ENCODE assay signal across 15 mouse cellular contexts in the genomic region with DNA sequence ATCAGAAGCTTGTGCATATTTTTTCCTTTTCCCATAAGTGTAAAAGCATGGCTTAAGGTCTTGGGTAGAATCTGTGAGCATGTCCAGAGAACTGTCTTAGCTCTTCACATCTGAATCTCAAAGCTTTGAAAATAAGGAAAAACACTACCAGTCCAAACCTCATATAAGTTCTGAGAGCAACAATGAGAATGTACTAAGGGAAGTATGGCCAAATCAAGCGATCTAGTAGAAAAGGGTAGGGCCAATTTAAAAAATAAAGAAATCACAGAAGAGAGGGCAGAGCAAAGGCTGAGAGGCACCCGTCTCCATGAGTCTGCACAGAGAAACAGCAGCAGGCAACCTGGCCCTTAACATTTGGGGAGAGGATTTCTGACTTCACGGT.
DNase-seq lines count a peak whose midpoint lies in the region; ATAC-seq and TF ChIP-seq lines count a peak whose summit lies in the region.
"Had no signal": no experiment of that assay in that cellular context is flagged by ENCODE, and none has a peak within 500 bp of the region (broad histone marks: within the 10 kb centered on the region; RNA-seq: fewer than 3 reads in every experiment).

No protein-coding gene starts in this region.

- no peak for TF ChIP-seq CTCF in left cerebral cortex, adult 2 months (IDR thresholded peaks at IDR 0.05)
- no peak for TF ChIP-seq CTCF in forebrain, postnatal 0 days (IDR thresholded peaks at IDR 0.05; ENCODE audit: low read depth)

- intact Hi-C loops in left cerebral cortex, adult 2 months (cut with DNase I), result loop anchor here (2.0 kb wide), 1 partner anchor 698 kb away; no protein-coding TSS in a partner anchor
- intact Hi-C loops in left cerebral cortex, postnatal 10 days (cut with DNase I), result no loop called here

- no peaks in the 10 kb centered on the region for H3K9me3 ChIP-seq in forebrain, postnatal 0 days (ENCODE audit: low read length)
- no peaks in the 10 kb centered on the region for H3K9me3 ChIP-seq in midbrain, embryonic 11.5 days (ENCODE audit: control insufficient read depth, low read length)
- no peaks in the 10 kb centered on the region for H3K9me3 ChIP-seq in neural tube, embryonic 15.5 days (replicated peaks)

- DNase-seq in left cerebral cortex, adult 2 months (ENCODE audit: extremely low spot score in 1 of 2, low spot score in 2 of 2), result no peak
- no peak for DNase-seq in left cerebral cortex, adult 9 months (ENCODE audit: low spot score in 2 of 2)
- peak; percentile 57 for DNase-seq in forebrain, postnatal 0 days
- peak; percentile 87 for DNase-seq in midbrain, embryonic 11.5 days (ENCODE audit: low spot score, missing footprints)
- DNase-seq in heart, postnatal 4 days, result no peak
- no peak for DNase-seq in right cerebral cortex, postnatal 14 days
- no peak for DNase-seq in left cerebral cortex, postnatal 10 days (ENCODE audit: extremely low spot score in 1 of 2, low spot score in 2 of 2)
- DNase-seq: adrenal gland, postnatal 10 days; kidney, postnatal 14 days; lung, adult 18-20 months; thymus, adult 2 months had no signal

- H3K9ac ChIP-seq in forebrain, postnatal 0 days, result peak overlapping the region; percentile 60
- H3K9ac ChIP-seq in midbrain, embryonic 11.5 days (ENCODE audit: low read length), result peak overlapping the region; percentile 21
- H3K9ac ChIP-seq in neural tube, embryonic 15.5 days (replicated peaks), result peak overlapping the region; percentile 12

- ATAC-seq in forebrain, postnatal 0 days, result no peak
- ATAC-seq in midbrain, embryonic 11.5 days (ENCODE audit: low FRiP score), result no peak
- ATAC-seq in neural tube, embryonic 15.5 days (ENCODE audit: low FRiP score), result no peak
- ATAC-seq: intestine, postnatal 0 days had no signal

- no peaks in the 10 kb centered on the region for H3K36me3 ChIP-seq in forebrain, postnatal 0 days (ENCODE audit: insufficient read depth)
- H3K36me3 ChIP-seq in midbrain, embryonic 11.5 days (ENCODE audit: control insufficient read depth, insufficient read depth, low read length), result no peaks in the 10 kb centered on the region
- no peaks in the 10 kb centered on the region for H3K36me3 ChIP-seq in neural tube, embryonic 15.5 days

- peak overlapping the region; percentile 44 for H3K4me2 ChIP-seq in forebrain, postnatal 0 days (ENCODE audit: low read depth)
- H3K4me2 ChIP-seq in midbrain, embryonic 11.5 days, result peak overlapping the region; percentile 29; the same call in 1 of the 2 replicates
- peak overlapping the region; percentile 58 for H3K4me2 ChIP-seq in neural tube, embryonic 15.5 days

- H3K4me1 ChIP-seq in forebrain, postnatal 0 days (ENCODE audit: insufficient read depth), result peaks cover 25% of the 10 kb centered on the region
- H3K4me1 ChIP-seq in midbrain, embryonic 11.5 days (ENCODE audit: control insufficient read depth, insufficient read depth, low read length), result peaks cover 51% of the 10 kb centered on the region
- H3K4me1 ChIP-seq in neural tube, embryonic 15.5 days, result peaks cover 26% of the 10 kb centered on the region

- no peak overlapping the region for H3K4me3 ChIP-seq in left cerebral cortex, adult 2 months
- peak overlapping the region; percentile 10; the same call in 1 of the 2 replicates for H3K4me3 ChIP-seq in forebrain, postnatal 0 days (ENCODE audit: low read depth, low read length)
- H3K4me3 ChIP-seq in midbrain, embryonic 11.5 days (ENCODE audit: low read depth, low read length), result no peak overlapping the region
- H3K4me3 ChIP-seq in neural tube, embryonic 15.5 days (replicated peaks), result peak overlapping the region; percentile 19
- H3K4me3 ChIP-seq: myocyte had no signal

- peak overlapping the region; percentile 91 for H3K27ac ChIP-seq in left cerebral cortex, adult 2 months
- peak overlapping the region; percentile 96 for H3K27ac ChIP-seq in forebrain, postnatal 0 days (ENCODE audit: low read depth, low read length)
- H3K27ac ChIP-seq in midbrain, embryonic 11.5 days (ENCODE audit: low read depth, low read length), result peak overlapping the region; percentile 96
- H3K27ac ChIP-seq in neural tube, embryonic 15.5 days (replicated peaks), result peak overlapping the region; percentile 92
- H3K27ac ChIP-seq: macrophage had no signal

- H3K27me3 ChIP-seq in forebrain, postnatal 0 days (ENCODE audit: insufficient read depth, low read length), result no peaks in the 10 kb centered on the region
- no peaks in the 10 kb centered on the region for H3K27me3 ChIP-seq in midbrain, embryonic 11.5 days (ENCODE audit: control insufficient read depth, insufficient read depth, low read length)
- no peaks in the 10 kb centered on the region for H3K27me3 ChIP-seq in neural tube, embryonic 15.5 days (replicated peaks)

- WGBS in forebrain, postnatal 0 days, result 5% methylated on average over 3 of the region's 3 CpGs
- WGBS in midbrain, embryonic 11.5 days, result 37% methylated on average over 3 of the region's 3 CpGs
- WGBS in neural tube, embryonic 15.5 days, result 29% methylated on average over 3 of the region's 3 CpGs

Comparison
In these comparisons a context has a peak if more than half of its experiments do, and no peak if none do; other contexts are left out.
1. DNase-seq: peak in forebrain, postnatal 0 days (single experiment) and midbrain, embryonic 11.5 days (single experiment); none in left cerebral cortex, adult 2 months (0 of 2), left cerebral cortex, adult 9 months (0 of 2), heart, postnatal 4 days (single experiment), right cerebral cortex, postnatal 14 days (single experiment) and left cerebral cortex, postnatal 10 days (0 of 2).
2. H3K4me3 ChIP-seq: peak in forebrain, postnatal 0 days (single experiment) and neural tube, embryonic 15.5 days (single experiment); none in left cerebral cortex, adult 2 months (single experiment) and midbrain, embryonic 11.5 days (single experiment).
3. Peak in every context shown above with its lines, with median percentiles within 50 percentile points of each other: H3K27ac ChIP-seq, H3K4me2 ChIP-seq and H3K9ac ChIP-seq.